In the genomic region with DNA sequence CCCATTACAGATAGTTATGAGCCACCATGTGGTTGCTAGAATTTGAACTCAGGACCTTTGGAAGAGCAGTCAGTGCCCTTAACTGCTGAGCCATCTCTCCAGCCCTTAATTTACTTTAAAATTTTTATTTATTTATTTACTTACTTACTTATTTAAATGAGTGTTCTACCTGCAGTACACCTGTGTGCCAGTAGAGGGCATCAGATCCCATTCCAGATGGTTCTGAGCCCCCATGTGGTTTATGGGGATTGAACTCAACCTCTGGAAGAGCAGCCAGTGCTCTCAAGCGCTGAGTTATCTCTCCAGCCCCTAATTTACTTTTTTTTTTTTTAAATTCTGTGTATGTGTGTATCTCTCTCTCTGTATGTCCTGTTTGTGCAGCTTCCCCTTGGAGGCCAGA, we compare ENCODE assay signal across 9 mouse cellular contexts. TPM values are rescaled to one million over a fixed set of nuclear protein-coding genes. Genes with fewer than 3 reads are reported as not detected.
A peak's percentile ranks its signal among the peaks of the same experiment; 100 is the strongest.
DNase-seq lines count a peak whose midpoint lies in the region; ATAC-seq lines count a peak whose summit lies in the region.
"Had no signal": no experiment of that assay in that cellular context is flagged by ENCODE, and none has a peak within 500 bp of the region (broad histone marks: within the 10 kb centered on the region; RNA-seq: fewer than 3 reads in every experiment).

No protein-coding gene starts in this region.

- ATAC-seq in liver, embryonic 11.5 days (replicated peaks; ENCODE audit: low FRiP score): no peak

- WGBS in liver, embryonic 11.5 days: 19% methylated on average over 1 of the region's 1 CpGs

- H3K27ac ChIP-seq in liver, embryonic 11.5 days (ENCODE audit: low read depth, low read length): no peak overlapping the region
- H3K27ac ChIP-seq: heart, embryonic 15.5 days had no signal

- H3K4me3 ChIP-seq in liver, embryonic 11.5 days (ENCODE audit: low read depth, low read length): no peak overlapping the region
- H3K4me3 ChIP-seq: heart, embryonic 15.5 days had no signal

- no peaks in the 10 kb centered on the region for H3K4me1 ChIP-seq in liver, embryonic 11.5 days (replicated peaks; ENCODE audit: control insufficient read depth, insufficient read depth, low read length)

- H3K27me3 ChIP-seq in liver, embryonic 11.5 days (replicated peaks; ENCODE audit: control insufficient read depth, insufficient read depth, low read length): no peaks in the 10 kb centered on the region
- H3K27me3 ChIP-seq: heart, embryonic 15.5 days had no signal

- peak; percentile 56 for DNase-seq in liver
- no peak for DNase-seq in liver, embryonic 11.5 days (ENCODE audit: low spot score)
- DNase-seq in MN1 (ENCODE audit: low spot score): peak; percentile 52
- DNase-seq in c-Kit-negative CD71-positive TER-119-positive erythroid progenitor cells, embryonic 14.5 days (ENCODE audit: low read depth, low spot score): peak; percentile 43
- DNase-seq in gastrocnemius, adult 8-10 months (ENCODE audit: low spot score in 2 of 2): peak; percentile 61 to 62
- peak; percentile 64 to 71 for DNase-seq in layer of hippocampus, postnatal 10 days (ENCODE audit: low spot score in 2 of 2)
- peak; percentile 56 for DNase-seq in retina, adult 2 months (ENCODE audit: low read depth, low spot score)
- DNase-seq in yolk sac, embryonic 10.5 days (ENCODE audit: low spot score): no peak

- H3K9ac ChIP-seq in liver, embryonic 11.5 days (ENCODE audit: low read depth, low read length): no peak overlapping the region
- H3K9ac ChIP-seq: heart, embryonic 15.5 days had no signal

- no peak overlapping the region for H3K4me2 ChIP-seq in liver, embryonic 11.5 days
- H3K4me2 ChIP-seq: heart, embryonic 15.5 days had no signal

- no peaks in the 10 kb centered on the region for H3K9me3 ChIP-seq in liver, embryonic 11.5 days (ENCODE audit: control insufficient read depth, low read length)
- H3K9me3 ChIP-seq: heart, embryonic 15.5 days had no signal

- H3K36me3 ChIP-seq in liver, embryonic 11.5 days (ENCODE audit: control insufficient read depth, insufficient read depth, low read length): no peaks in the 10 kb centered on the region
- H3K36me3 ChIP-seq: heart, embryonic 15.5 days had no signal

RNA-seq across cellular contexts. Expression of a gene that starts 16.7 kb away (rescaled TPM):
- polyA plus RNA-seq in liver, embryonic 11.5 days (2014; fragmentation: Nextera tagmentation; extraction: Ambion mirVana): 27.9 and 31.3 TPM in 2 replicates
- 1 to 10 TPM; 6.4 to 9.8 (median 7.9) TPM for total RNA-seq in gastrocnemius, adult 8-10 months (2022)
- total RNA-seq in layer of hippocampus, postnatal 10 days (2021): 10 to 100 TPM; 25.4 to 39.3 TPM

RNA-seq across cellular contexts. Expression of a gene that starts 38.4 kb away (rescaled TPM):
- 5.4 and 6.3 TPM in 2 replicates for polyA plus RNA-seq in liver, embryonic 11.5 days (2014; fragmentation: Nextera tagmentation; extraction: Ambion mirVana)
- total RNA-seq in gastrocnemius, adult 8-10 months (2022): 10 to 100 TPM; 18.5 to 23.0 (median 19.6) TPM
- total RNA-seq in layer of hippocampus, postnatal 10 days (2021): 10 to 100 TPM; 13.3 to 14.3 TPM

RNA-seq across cellular contexts. Expression of a gene that starts 42.4 kb away (rescaled TPM):
- polyA plus RNA-seq in liver, embryonic 11.5 days (2014; fragmentation: Nextera tagmentation; extraction: Ambion mirVana): 17.8 and 17.9 TPM in 2 replicates
- total RNA-seq in gastrocnemius, adult 8-10 months (2022): 10 to 100 TPM; 15.5 to 21.3 (median 18.6) TPM
- 10 to 100 TPM; 72.9 to 76.9 TPM for total RNA-seq in layer of hippocampus, postnatal 10 days (2021)

Comparison
In these comparisons a context has a peak if more than half of its experiments do, and no peak if none do; other contexts are left out.
1. DNase-seq: peak in liver (single experiment), MN1 (single experiment), c-Kit-negative CD71-positive TER-119-positive erythroid progenitor cells, embryonic 14.5 days (single experiment), gastrocnemius, adult 8-10 months (2 of 2), layer of hippocampus, postnatal 10 days (2 of 2) and retina, adult 2 months (single experiment); none in liver, embryonic 11.5 days (single experiment) and yolk sac, embryonic 10.5 days (single experiment).